Mouse (Mus musculus): Measurements from ENCODE around the gene Rhoj.

DNA sequence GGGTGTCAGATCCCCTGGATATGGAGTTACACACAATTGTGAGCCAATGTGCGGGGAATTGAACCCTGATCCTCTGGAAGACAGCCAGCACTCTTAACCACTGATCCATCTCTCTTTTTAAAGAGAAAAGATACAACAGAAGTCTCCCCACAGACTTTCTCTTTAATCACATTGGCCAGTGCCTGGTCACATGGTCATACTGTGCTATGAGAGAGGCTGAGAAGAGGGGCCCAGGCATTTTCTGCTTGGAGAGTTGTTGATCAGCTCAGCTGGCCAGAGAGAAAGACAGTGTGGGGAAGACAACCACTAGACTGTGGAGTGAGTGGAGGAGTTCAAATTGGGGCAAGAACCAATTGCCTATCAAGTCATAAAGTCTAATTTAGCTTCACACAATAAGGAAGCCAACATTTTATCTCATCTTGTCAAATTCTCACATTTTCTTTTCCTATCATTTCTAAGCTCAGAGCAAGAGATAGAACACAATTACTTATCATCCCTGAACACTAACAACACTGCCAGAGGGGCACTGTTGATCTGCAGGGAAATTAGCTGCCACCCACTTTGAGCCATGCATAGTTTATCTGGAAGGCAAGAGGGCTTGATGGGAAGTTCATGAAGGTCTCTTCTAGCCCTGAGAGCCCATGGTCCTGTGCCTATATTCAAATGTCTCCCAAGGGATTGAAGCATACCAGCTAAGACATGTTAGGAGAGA, 121.7 kb downstream of the Rhoj start:
- TF ChIP-seq CTCF (IDR thresholded peaks at IDR 0.05; ENCODE audit: control insufficient read depth, insufficient read depth, insufficient read length) (no peak), MYOG (IDR thresholded peaks at IDR 0.05; ENCODE audit: control insufficient read depth, extremely low read depth, insufficient read length) (no peak), CEBPB (IDR thresholded peaks at IDR 0.05; ENCODE audit: low read depth) (no peak), MYOD1 (IDR thresholded peaks at IDR 0.05; ENCODE audit: control insufficient read depth, insufficient read length, low read depth) (no peak), MAX (IDR thresholded peaks at IDR 0.05) (no peak)
